Mouse (Mus musculus) kidney, adult 18-20 months (tissue): ENCODE measurements around the gene Dnaja3.
A peak's percentile ranks its signal among the peaks of the same experiment; 100 is the strongest.

Source experiments
- DNase-seq: peaks from one replicate; pipeline ENCODE4 v3.0.0; 2021

The Dnaja3 gene

GRCm38 (mm10) chr16:4607818-4608531 is 31.8 kb upstream of the Dnaja3 start:
- peak; percentile 88 for DNase-seq

GRCm38 (mm10) chr16:4608532-4609059 is 31.2 kb upstream of the Dnaja3 start:
- no peak for DNase-seq

GRCm38 (mm10) chr16:4611193-4611592 is 28.6 kb upstream of the Dnaja3 start:
- no peak for DNase-seq

- DNase-seq, result no peak
Measured at GRCm38 (mm10) chr16:4611676-4612075, 28.1 kb upstream of the Dnaja3 start.

GRCm38 (mm10) chr16:4613736-4614135 is 26.1 kb upstream of the Dnaja3 start:
- no peak for DNase-seq

- peak; percentile 72 for DNase-seq
Measured at GRCm38 (mm10) chr16:4614639-4615038, 25.1 kb upstream of the Dnaja3 start.

GRCm38 (mm10) chr16:4615297-4615696 is 24.5 kb upstream of the Dnaja3 start:
- DNase-seq, result no peak

- no peak for DNase-seq
Measured at GRCm38 (mm10) chr16:4616829-4617228, 23.0 kb upstream of the Dnaja3 start.

GRCm38 (mm10) chr16:4624074-4624473 is 15.7 kb upstream of the Dnaja3 start:
- no peak for DNase-seq

- peak; percentile 93 for DNase-seq
Measured at GRCm38 (mm10) chr16:4624481-4625110, 15.2 kb upstream of the Dnaja3 start, which contains the start of gene Pam16. TSS of gene Pam16 (minus strand) at chr16:4624988.

GRCm38 (mm10) chr16:4627105-4627504 is 12.7 kb upstream of the Dnaja3 start:
- DNase-seq, result no peak

GRCm38 (mm10) chr16:4628898-4629419 is 10.8 kb upstream of the Dnaja3 start:
- no peak for DNase-seq

GRCm38 (mm10) chr16:4629950-4630349 is 9.8 kb upstream of the Dnaja3 start:
- DNase-seq, result peak; percentile 90

GRCm38 (mm10) chr16:4632050-4632449 is 7.7 kb upstream of the Dnaja3 start:
- peak; percentile 75 for DNase-seq

- DNase-seq, result no peak
Measured at GRCm38 (mm10) chr16:4633661-4634060, 6.1 kb upstream of the Dnaja3 start.

- no peak for DNase-seq
Measured at GRCm38 (mm10) chr16:4634681-4635080, 5.1 kb upstream of the Dnaja3 start.

- DNase-seq, result no peak
Measured at GRCm38 (mm10) chr16:4635760-4636159, 4.0 kb upstream of the Dnaja3 start.

- DNase-seq, result no peak
Measured at GRCm38 (mm10) chr16:4638891-4639390, 848 bp upstream of the Dnaja3 start.

GRCm38 (mm10) chr16:4640267-4641005 is 647 bp downstream of the Dnaja3 start:
- DNase-seq, result peak; percentile 82

- DNase-seq, result peak; percentile 38
Measured at GRCm38 (mm10) chr16:4641119-4641838, 1.5 kb downstream of the Dnaja3 start.

GRCm38 (mm10) chr16:4642190-4642589 is 2.4 kb downstream of the Dnaja3 start:
- DNase-seq, result peak; percentile 53

GRCm38 (mm10) chr16:4642937-4643336 is 3.1 kb downstream of the Dnaja3 start:
- no peak for DNase-seq
